Mouse (Mus musculus): ENCODE measurements around the gene Fam243. TPM values are rescaled to one million over a fixed set of nuclear protein-coding genes. Genes with fewer than 3 reads are reported as not detected.

Fam243 gene
- under 1 TPM in 1 of 2 experiments, not detected in 1; 0.25 TPM for total RNA-seq (2021)
- long read RNA-seq, experiment 1 = 0 reads
- long read RNA-seq, experiment 2 = 0 reads

- DNase-seq (ENCODE audit: low spot score in 2 of 2) = no peak
These were observed at the start of gene Fam243 for GRCm38 (mm10) chr16:92321341-92321740. Gene Fam243, minus strand, starts transcription at chr16:92321441.

- no peak for DNase-seq (ENCODE audit: low spot score in 2 of 2)
These were observed 48.0 kb upstream of the Fam243 start for GRCm38 (mm10) chr16:92369260-92369659.

- no peak for DNase-seq (ENCODE audit: low spot score in 2 of 2)
These were observed 44.2 kb upstream of the Fam243 start for GRCm38 (mm10) chr16:92365477-92365876.

- no peak for DNase-seq (ENCODE audit: low spot score in 2 of 2)
These were observed 39.5 kb upstream of the Fam243 start for GRCm38 (mm10) chr16:92360711-92361110.

GRCm38 (mm10) chr16:92359229-92359628 lies 38.0 kb upstream of the Fam243 start, which contains the start of gene Kcne1:
Gene Kcne1, minus strand, starts transcription at chr16:92359468.
- DNase-seq (ENCODE audit: low spot score in 2 of 2) = no peak

- no peak for DNase-seq (ENCODE audit: low spot score in 2 of 2)
These were observed 37.5 kb upstream of the Fam243 start for GRCm38 (mm10) chr16:92358734-92359133.

GRCm38 (mm10) chr16:92357566-92357965 lies 36.3 kb upstream of the Fam243 start:
- DNase-seq (ENCODE audit: low spot score in 2 of 2) = no peak

GRCm38 (mm10) chr16:92357023-92357422 lies 35.8 kb upstream of the Fam243 start:
- DNase-seq (ENCODE audit: low spot score in 2 of 2) = no peak

- DNase-seq (ENCODE audit: low spot score in 2 of 2) = no peak
These were observed 34.7 kb upstream of the Fam243 start for GRCm38 (mm10) chr16:92355982-92356381.

- DNase-seq (ENCODE audit: low spot score in 2 of 2) = no peak
These were observed 34.1 kb upstream of the Fam243 start for GRCm38 (mm10) chr16:92355366-92355765.

GRCm38 (mm10) chr16:92353897-92354296 lies 32.7 kb upstream of the Fam243 start:
- no peak for DNase-seq (ENCODE audit: low spot score in 2 of 2)

GRCm38 (mm10) chr16:92353295-92353694 lies 32.1 kb upstream of the Fam243 start:
- no peak for DNase-seq (ENCODE audit: low spot score in 2 of 2)

- peak; percentile 50 to 52 for DNase-seq (ENCODE audit: low spot score in 2 of 2)
These were observed 27.7 kb upstream of the Fam243 start for GRCm38 (mm10) chr16:92348941-92349340.

- DNase-seq (ENCODE audit: low spot score in 2 of 2) = no peak
These were observed 25.2 kb upstream of the Fam243 start for GRCm38 (mm10) chr16:92346297-92346916.

GRCm38 (mm10) chr16:92345177-92345576 lies 23.9 kb upstream of the Fam243 start:
- DNase-seq (ENCODE audit: low spot score in 2 of 2) = no peak

GRCm38 (mm10) chr16:92340612-92341511 lies 19.6 kb upstream of the Fam243 start:
- peak in 1 of 2 experiments; percentile 36 for DNase-seq (ENCODE audit: low spot score in 2 of 2)

GRCm38 (mm10) chr16:92336280-92336679 lies 15.0 kb upstream of the Fam243 start:
- peak; percentile 46 to 58 for DNase-seq (ENCODE audit: low spot score in 2 of 2)

- DNase-seq (ENCODE audit: low spot score in 2 of 2) = no peak
These were observed 13.4 kb upstream of the Fam243 start for GRCm38 (mm10) chr16:92334600-92334999.

GRCm38 (mm10) chr16:92330966-92331365 lies 9.7 kb upstream of the Fam243 start:
- DNase-seq (ENCODE audit: low spot score in 2 of 2) = no peak

- no peak for DNase-seq (ENCODE audit: low spot score in 2 of 2)
These were observed 6.7 kb upstream of the Fam243 start for GRCm38 (mm10) chr16:92327911-92328310.

- no peak for DNase-seq (ENCODE audit: low spot score in 2 of 2)
These were observed 3.8 kb upstream of the Fam243 start for GRCm38 (mm10) chr16:92325062-92325406.

- no peak for DNase-seq (ENCODE audit: low spot score in 2 of 2)
These were observed 3.2 kb upstream of the Fam243 start for GRCm38 (mm10) chr16:92324309-92325061.

Measured in adrenal gland, postnatal 4 days (tissue).